Mouse (Mus musculus) erythroblast, embryonic 14.5 days (primary cell): ENCODE results near the gene Adcy2.

ENCODE experiments used
- GATA1 ChIP-seq: IDR thresholded peaks from 2 replicates; pipeline ENCODE4 v1.6.1; 2012; ENCODE audit warnings: low read length, inconsistent platforms, mixed read lengths
- TAL1 ChIP-seq: IDR thresholded peaks from 3 replicates; pipeline ENCODE4 v1.6.1; 2012; ENCODE audit warnings: low read length, inconsistent platforms, mixed read lengths

GRCm38 (mm10) chr13:68707296-68707747 is 292.0 kb downstream of the Adcy2 start:
- TF ChIP-seq GATA1 (no peak), TAL1 (no peak)
